Mouse (Mus musculus) embryo, embryonic 9.5 days (tissue): ENCODE results near the gene Gid8.

Source experiments
- DNase-seq: peaks from one replicate; pipeline ENCODE4 v3.0.0-alpha.2; 2017; ENCODE audit errors: extremely low spot score

Gene Gid8

GRCm38 (mm10) chr2:180709923-180710272 lies at the start of gene Gid8, which contains the start of gene Dido1:
TSS of gene Gid8 (plus strand) at chr2:180710117.
TSS of gene Dido1 (minus strand) at chr2:180709999.
- DNase-seq: peak; percentile 94

DNA sequence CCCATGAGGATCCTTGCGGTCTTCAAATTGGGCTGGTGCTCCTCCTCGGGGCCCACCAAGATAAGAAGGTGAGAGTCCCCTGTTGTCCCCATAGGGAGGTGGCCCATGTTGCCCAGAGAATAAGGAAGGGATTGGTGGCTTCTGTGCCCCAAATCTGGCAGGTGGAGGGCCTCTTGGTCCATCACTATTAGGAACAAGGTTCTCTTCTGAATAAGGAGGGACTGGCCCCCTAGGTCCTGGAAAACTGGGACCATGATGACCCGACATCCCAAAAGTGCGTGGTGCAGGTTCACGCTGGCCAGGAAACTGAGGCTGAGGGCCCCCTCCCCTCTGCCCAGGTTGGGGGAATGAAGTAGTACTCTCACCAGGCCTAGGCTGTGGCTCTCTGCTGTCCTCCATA lies 49.4 kb upstream of the Gid8 start:
- DNase-seq: no peak

GRCm38 (mm10) chr2:180662008-180662407 lies 47.9 kb upstream of the Gid8 start:
- no peak for DNase-seq

DNA sequence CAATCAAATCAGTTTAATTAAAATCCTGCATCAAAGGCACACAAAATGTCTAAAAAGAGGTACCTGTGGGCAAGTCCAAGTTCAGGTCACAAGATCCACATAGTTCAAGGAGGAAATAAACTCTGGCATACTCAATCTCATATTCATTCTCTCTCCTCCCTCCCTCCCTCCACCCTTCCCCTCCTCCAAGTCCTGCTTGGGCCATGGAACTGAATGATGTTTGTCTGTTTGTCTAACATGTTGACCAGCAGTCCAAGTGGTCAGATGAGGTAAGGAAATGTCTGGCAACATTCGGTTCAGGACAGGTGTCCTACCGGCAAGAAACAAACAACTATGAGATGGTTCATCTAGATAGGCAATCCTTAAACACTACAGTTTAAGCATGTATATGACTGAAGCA lies 33.2 kb upstream of the Gid8 start:
- DNase-seq: no peak

DNA sequence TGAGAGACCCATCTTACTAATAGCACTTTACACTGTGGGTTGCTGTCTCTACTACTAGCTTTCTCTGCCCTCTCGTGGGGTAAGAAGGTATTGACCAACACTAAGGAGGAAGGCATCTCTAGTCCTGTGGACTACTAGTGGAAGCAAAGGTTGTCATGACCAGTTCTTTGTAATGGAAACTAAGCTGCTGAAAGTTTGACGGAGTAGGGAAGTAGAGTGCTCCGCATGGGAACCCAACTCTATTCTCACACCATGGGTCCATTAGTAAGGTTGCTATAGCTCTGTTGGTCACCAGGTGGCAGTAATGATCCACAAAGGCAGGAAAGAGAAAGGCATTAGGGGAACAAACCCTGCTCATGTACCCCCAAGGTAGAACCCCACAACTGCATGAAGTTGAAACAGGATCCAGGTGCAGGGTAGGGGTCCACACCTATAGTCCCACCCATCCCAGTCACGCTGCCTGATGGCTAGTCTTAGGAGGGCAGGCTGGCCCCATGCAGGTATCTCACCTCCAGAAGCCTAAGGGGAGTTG lies 31.2 kb upstream of the Gid8 start:
- peak; percentile 61 for DNase-seq

DNA sequence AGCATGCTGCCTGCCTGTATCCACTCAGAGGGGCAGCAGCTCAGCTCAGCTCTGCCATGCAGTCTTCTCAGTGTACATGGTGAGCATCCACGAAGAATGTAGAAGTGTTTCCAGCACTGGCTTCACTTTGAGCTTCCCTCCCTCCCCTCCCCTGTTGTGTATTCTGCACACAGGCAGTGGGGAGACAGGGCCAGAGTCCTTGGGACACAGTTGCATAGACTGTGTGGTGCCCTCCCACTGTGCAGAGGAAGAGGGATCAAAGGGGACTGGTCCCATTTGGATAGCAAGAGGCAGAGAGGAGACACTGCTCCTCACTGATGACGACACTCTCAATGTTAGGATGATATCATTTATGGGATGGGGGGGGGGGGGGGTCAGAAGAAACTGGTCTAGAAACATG lies 28.7 kb upstream of the Gid8 start:
- no peak for DNase-seq

DNA sequence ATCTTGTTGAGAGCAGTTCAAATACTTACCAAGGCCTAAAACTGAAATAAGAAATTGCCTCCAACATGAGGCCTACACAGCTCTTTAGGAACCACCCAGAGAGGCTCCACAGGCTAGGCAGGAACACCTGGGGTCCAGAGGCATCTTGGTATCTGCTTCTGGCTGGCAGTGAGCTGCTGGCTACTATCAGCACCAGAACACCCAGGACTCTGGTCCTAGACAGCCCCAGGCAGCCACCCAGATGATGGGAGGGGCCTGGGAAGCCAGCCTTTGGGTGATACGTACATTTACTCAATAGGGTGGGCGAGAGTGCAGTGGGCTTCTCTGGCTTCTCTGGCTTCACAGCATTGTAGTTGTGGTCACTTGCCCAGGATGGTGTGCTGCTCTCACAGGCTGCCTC lies 26.4 kb upstream of the Gid8 start:
- no peak for DNase-seq

DNA sequence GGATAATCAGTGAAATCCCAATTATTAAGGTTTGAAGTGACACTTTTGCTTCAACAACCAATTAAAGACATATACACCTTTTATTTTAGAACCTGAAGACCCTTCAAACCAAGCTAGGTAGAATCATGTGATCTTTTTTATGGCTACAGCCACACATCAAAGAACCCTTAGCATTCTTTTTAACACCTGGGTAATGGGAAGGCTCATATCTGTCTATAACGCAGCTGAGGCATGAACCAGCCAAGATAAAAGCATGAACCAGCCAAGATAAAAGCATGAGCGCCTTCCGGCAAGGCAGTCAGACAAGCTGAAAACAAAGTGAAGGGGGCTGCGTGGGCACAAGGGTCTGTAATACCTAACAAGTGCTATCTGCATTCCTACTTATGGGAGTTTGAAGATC lies 25.9 kb upstream of the Gid8 start:
- DNase-seq: no peak

DNA sequence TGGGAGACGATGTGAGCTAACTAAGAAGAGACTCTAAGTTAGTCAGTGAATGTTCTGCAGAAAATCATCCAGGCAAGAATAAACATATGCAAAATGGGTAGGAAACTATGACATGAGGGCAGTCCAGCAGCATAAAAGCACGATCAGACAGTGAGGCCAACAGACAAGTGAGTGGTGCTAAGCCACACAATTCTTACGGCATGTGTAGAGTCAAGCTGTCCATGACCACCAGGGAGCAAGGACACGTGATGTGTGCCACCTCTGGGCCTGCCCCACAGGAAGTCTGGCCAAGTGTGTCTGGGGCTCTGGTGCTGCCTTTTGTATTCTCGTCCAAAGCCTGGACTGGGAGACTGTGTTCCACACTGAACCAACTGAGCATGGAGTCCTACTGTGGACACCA lies 20.1 kb upstream of the Gid8 start:
- no peak for DNase-seq

DNA sequence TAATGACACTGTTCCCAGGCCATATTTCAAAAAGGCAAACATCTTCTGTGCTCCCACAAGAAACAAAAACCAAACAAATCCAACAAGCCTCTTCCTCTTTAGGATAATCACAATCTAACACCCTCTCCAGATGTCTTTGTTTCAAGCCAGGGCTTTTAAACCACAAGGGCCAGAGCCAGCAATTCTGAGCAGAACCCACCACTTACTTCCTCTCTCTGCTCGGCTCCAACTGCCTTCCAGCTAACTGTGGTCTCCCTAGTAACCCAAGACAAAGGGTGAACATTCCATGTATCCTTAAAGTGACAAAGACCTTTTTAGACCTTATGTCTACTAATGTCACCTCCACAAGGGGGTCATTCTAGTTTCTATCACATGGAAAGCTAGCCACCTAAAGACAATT lies 17.3 kb upstream of the Gid8 start:
- peak; percentile 55 for DNase-seq

- no peak for DNase-seq
These were observed 14.7 kb upstream of the Gid8 start for GRCm38 (mm10) chr2:180695176-180695575.

- DNase-seq: no peak
These were observed 9.5 kb upstream of the Gid8 start for GRCm38 (mm10) chr2:180700457-180700856.

DNA sequence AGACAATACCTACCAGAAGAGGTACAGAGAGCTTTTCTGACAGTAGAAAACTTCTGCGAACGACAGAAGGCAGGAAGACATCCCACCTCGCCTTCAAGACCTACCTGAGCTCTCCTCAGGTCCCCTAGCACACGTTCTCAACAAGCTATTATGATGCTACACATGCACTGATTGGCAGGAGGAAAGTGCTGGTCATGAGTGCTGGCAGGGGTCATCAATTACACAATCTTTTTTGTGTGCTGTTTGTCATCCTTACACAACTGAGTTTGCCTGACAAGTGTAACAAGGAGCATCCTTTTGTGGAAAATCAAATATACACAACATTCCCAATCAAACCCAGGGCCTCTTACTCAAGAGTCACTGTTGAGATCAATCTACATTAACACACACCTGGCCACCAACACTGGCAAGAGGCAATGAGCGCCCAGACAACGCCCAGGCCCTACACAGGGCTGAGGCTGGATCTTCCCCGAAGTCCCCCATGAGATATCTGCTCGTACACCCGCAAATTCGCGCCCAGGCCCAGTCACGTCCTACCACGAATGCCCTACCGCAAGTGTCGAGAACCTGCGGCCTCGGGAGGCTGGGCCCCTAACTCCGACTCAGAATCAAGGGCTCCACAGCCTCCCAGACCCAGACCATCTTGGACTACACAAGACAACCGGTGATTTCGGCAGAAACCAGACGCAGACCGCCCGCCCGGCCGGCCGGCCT lies 8.7 kb upstream of the Gid8 start:
- no peak for DNase-seq

- DNase-seq: peak; percentile 91
These were observed 7.9 kb upstream of the Gid8 start for GRCm38 (mm10) chr2:180701767-180702621.

- DNase-seq: no peak
These were observed 7.2 kb upstream of the Gid8 start for GRCm38 (mm10) chr2:180702701-180703149.

GRCm38 (mm10) chr2:180703175-180703574 lies 6.7 kb upstream of the Gid8 start:
- no peak for DNase-seq

- no peak for DNase-seq
These were observed 6.1 kb upstream of the Gid8 start for GRCm38 (mm10) chr2:180703645-180704359.

GRCm38 (mm10) chr2:180704591-180704990 lies 5.3 kb upstream of the Gid8 start:
- DNase-seq: no peak

DNA sequence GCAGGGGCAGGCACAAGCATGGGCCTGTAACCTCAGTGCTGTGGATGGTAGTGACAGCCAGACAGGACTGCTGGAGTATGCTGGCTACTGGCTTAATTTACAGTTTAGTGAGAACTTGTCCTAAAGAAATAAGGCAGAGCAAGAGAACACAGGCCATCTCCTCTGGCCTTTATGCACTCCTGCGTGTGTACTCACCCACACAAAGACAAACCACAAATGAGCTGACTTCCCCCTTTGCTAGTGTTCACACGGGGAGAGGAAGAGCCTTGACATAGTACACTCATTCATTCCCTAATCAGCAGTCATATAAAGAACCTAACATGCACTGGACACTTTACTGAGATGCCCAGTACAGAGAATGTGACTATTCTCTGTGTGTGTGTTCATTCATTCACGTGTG lies 4.9 kb upstream of the Gid8 start:
- DNase-seq: no peak

GRCm38 (mm10) chr2:180705975-180706374 lies 3.9 kb upstream of the Gid8 start:
- no peak for DNase-seq

GRCm38 (mm10) chr2:180709023-180709922 lies 644 bp upstream of the Gid8 start:
- no peak for DNase-seq
